Mouse (Mus musculus): ENCODE measurements at regions not wholly inside any gene's neighbourhood (a gene's known extent, or its start where the extent isn't known, plus 50 kb on each side); places are given as distances from the start of the nearest gene placed in this dataset.

DNA sequence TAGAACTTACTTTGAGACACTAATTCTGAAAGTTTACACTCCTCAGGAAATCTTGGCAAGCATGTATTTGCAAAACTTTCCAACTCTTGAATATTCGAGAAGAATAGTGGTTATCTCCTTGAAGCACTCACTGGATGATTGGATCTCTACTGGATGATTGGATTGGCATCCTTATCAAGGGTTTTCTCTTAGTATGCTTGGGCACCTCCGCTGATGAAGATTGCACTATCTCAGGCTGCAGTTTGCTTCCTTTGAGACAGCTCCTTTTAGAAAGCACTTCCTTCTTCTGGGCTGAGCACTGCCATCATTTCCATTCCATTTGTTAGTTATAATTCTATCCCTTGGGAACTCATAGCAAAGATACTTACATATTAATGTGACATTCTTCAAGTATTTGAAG lies 503.2 kb downstream of the Gsdmc2 start:
- WGBS: 79% methylated on average over 2 of the region's 2 CpGs
- no peak for DNase-seq (ENCODE audit: low spot score)
- Histone ChIP-seq H3K9me3 (ENCODE audit: control insufficient read depth, low read length) (0 out of 2 replicates have a peak, but pooled peaks cover 3% of the 10 kb centered on the region), H3K9ac (ENCODE audit: low read depth, low read length) (no peak overlapping the region), H3K4me2 (ENCODE audit: low read depth, low read length) (no peak overlapping the region), H3K27me3 (replicated peaks; ENCODE audit: control insufficient read depth, insufficient read depth, low read length) (no peaks in the 10 kb centered on the region), H3K4me1 (ENCODE audit: control insufficient read depth, insufficient read depth, low read length) (peaks cover 13% of the 10 kb centered on the region), H3K36me3 (ENCODE audit: control insufficient read depth, insufficient read depth, low read length) (no peaks in the 10 kb centered on the region), H3K27ac (replicated peaks; ENCODE audit: low read depth, low read length) (no peak overlapping the region), H3K4me3 (ENCODE audit: low read depth, low read length) (no peak overlapping the region)
- ATAC-seq (ENCODE audit: low read depth): no peak

DNA sequence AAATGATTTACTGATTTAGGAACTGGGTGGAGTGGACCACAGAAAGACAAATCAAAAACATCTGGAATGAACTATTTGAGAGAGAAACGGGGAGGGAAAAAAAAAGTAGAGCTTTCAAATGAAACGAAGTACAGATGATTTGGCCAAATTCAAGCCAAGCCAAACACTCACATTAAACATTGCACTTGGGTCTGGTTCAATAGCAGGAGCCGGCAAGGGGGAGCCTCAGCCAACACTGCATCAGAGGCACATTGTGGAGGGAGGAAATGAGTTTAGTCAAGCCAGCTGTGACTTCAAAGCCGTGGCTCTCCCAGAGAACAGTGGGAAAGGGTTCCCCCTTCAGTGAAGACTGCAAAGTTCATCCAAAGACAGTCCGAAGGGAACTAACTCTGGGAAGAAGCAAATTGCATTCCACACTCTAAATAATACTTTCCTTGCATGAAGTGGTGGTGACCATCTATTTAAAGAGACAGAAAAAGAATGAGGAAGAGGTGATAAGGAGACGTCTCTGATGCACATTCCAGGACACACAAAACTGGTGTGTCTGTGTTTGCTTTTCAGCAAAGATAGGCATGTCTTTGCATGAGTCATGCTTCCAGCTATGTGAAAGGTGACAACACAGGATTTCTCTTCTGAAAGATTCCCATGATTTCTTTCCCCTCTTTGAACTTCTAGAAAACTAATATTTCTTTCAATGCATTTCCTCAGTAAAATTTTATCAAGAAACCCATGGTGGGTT lies 504.5 kb downstream of the Gsdmc2 start:
- Histone ChIP-seq H3K4me2 (ENCODE audit: low read depth, low read length) (no peak overlapping the region), H3K4me1 (ENCODE audit: control insufficient read depth, insufficient read depth, low read length) (peaks cover 13% of the 10 kb centered on the region), H3K27me3 (replicated peaks; ENCODE audit: control insufficient read depth, insufficient read depth, low read length) (no peaks in the 10 kb centered on the region), H3K36me3 (ENCODE audit: control insufficient read depth, insufficient read depth, low read length) (no peaks in the 10 kb centered on the region), H3K9ac (ENCODE audit: low read depth, low read length) (no peak overlapping the region), H3K9me3 (ENCODE audit: control insufficient read depth, low read length) (0 out of 2 replicates have a peak, but pooled peaks cover 4% of the 10 kb centered on the region), H3K4me3 (ENCODE audit: low read depth, low read length) (no peak overlapping the region), H3K27ac (replicated peaks; ENCODE audit: low read depth, low read length) (peak overlapping the region; percentile 16; the same call in 1 of the 2 replicates)
- peak; percentile 98 for DNase-seq (ENCODE audit: low spot score)
- ATAC-seq (ENCODE audit: low read depth): peak; percentile 98
- WGBS: 10% methylated on average over 6 of the region's 6 CpGs

DNA sequence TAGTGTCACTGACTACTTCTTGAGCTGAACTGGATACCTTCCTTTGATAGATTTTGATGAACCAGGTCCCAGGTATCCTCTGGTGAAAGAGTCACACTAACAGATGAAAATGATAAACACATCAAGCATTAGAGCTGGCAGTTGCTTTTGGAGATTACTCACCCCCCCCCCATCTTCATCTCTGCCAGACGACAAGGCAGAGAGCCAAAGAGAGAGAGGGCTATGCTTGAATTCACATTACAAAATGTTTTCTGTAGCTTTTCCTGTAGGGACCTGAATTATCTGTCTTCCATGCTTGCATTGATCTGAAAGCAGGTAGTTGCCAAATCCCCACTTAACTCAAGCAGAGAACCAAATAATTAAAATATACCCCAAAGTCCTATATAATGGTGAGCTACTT lies 525.3 kb downstream of the Gsdmc2 start:
- ATAC-seq (ENCODE audit: low read depth) (0 out of 2 replicates have a peak, but pooled peaks have one; percentile 18), DNase-seq (ENCODE audit: low spot score) (peak; percentile 17)
- Histone ChIP-seq H3K27me3 (replicated peaks; ENCODE audit: control insufficient read depth, insufficient read depth, low read length) (no peaks in the 10 kb centered on the region), H3K9ac (ENCODE audit: low read depth, low read length) (no peak overlapping the region), H3K36me3 (ENCODE audit: control insufficient read depth, insufficient read depth, low read length) (no peaks in the 10 kb centered on the region), H3K9me3 (ENCODE audit: control insufficient read depth, low read length) (no peaks in the 10 kb centered on the region), H3K4me1 (ENCODE audit: control insufficient read depth, insufficient read depth, low read length) (no peaks in the 10 kb centered on the region), H3K4me3 (ENCODE audit: low read depth, low read length) (no peak overlapping the region), H3K27ac (replicated peaks; ENCODE audit: low read depth, low read length) (no peak overlapping the region), H3K4me2 (ENCODE audit: low read depth, low read length) (no peak overlapping the region)
- 36% methylated on average over 1 of the region's 1 CpGs for WGBS

DNA sequence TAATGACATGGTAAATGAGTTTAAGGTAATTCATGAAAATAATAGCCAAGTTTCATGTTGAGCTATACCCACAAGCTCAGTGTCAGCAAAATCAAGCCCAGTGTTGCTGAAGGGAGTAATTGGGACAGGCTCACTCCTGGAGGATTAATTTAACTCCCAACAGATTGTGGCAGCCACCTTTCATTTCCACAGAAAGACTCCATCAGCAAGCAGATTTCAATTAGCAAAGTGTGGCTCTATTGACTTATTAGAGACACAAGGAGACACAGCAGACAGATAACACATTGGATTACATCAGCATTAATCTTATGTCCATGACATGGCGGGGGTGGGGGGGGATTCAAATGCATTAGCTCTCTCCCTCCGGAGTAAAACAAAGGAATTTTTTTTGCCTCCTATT lies 534.6 kb downstream of the Gsdmc2 start:
- H3K27ac ChIP-seq (replicated peaks; ENCODE audit: low read depth, low read length): no peak overlapping the region
- H3K9ac ChIP-seq (ENCODE audit: low read depth, low read length): no peak overlapping the region
- H3K36me3 ChIP-seq (ENCODE audit: control insufficient read depth, insufficient read depth, low read length): no peaks in the 10 kb centered on the region
- no peak for DNase-seq (ENCODE audit: low spot score)
- no peaks in the 10 kb centered on the region for H3K27me3 ChIP-seq (replicated peaks; ENCODE audit: control insufficient read depth, insufficient read depth, low read length)
- no peaks in the 10 kb centered on the region for H3K4me1 ChIP-seq (ENCODE audit: control insufficient read depth, insufficient read depth, low read length)
- no peak overlapping the region for H3K4me3 ChIP-seq (ENCODE audit: low read depth, low read length)
- H3K4me2 ChIP-seq (ENCODE audit: low read depth, low read length): no peak overlapping the region
- no peaks in the 10 kb centered on the region for H3K9me3 ChIP-seq (ENCODE audit: control insufficient read depth, low read length)
- no peak for ATAC-seq (ENCODE audit: low read depth)
- WGBS: 74% methylated on average over 2 of the region's 2 CpGs

DNA sequence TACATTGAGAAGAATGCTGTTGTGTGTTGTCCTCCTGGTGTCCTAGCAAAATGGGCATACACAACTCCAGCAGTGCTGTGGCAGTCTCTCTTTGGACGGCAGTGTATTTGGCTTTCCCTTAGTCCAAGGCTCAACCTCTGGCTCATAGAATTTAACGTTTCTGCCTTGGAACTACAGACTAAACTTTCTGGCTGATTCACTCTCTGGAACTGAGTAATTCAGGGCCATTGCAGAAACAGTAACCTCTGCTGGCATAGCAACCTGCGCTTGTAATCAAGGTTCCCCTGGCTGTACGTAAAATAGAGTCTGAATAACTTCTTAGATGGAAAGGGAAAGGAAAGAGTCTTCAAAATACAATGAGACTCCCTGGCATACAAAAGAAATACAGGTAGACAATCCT lies 545.7 kb downstream of the Gsdmc2 start:
- no peak for DNase-seq (ENCODE audit: low spot score)
- H3K4me1 ChIP-seq (ENCODE audit: control insufficient read depth, insufficient read depth, low read length): peaks cover 2% of the 10 kb centered on the region; the same call in 1 of the 2 replicates
- no peaks in the 10 kb centered on the region for H3K9me3 ChIP-seq (ENCODE audit: control insufficient read depth, low read length)
- H3K27me3 ChIP-seq (replicated peaks; ENCODE audit: control insufficient read depth, insufficient read depth, low read length): no peaks in the 10 kb centered on the region
- no peak overlapping the region for H3K27ac ChIP-seq (replicated peaks; ENCODE audit: low read depth, low read length)
- no peaks in the 10 kb centered on the region for H3K36me3 ChIP-seq (ENCODE audit: control insufficient read depth, insufficient read depth, low read length)
- no peak overlapping the region for H3K4me3 ChIP-seq (ENCODE audit: low read depth, low read length)
- ATAC-seq (ENCODE audit: low read depth): no peak
- H3K4me2 ChIP-seq (ENCODE audit: low read depth, low read length): no peak overlapping the region
- WGBS: 79% methylated on average over 4 of the region's 4 CpGs
- no peak overlapping the region for H3K9ac ChIP-seq (ENCODE audit: low read depth, low read length)

DNA sequence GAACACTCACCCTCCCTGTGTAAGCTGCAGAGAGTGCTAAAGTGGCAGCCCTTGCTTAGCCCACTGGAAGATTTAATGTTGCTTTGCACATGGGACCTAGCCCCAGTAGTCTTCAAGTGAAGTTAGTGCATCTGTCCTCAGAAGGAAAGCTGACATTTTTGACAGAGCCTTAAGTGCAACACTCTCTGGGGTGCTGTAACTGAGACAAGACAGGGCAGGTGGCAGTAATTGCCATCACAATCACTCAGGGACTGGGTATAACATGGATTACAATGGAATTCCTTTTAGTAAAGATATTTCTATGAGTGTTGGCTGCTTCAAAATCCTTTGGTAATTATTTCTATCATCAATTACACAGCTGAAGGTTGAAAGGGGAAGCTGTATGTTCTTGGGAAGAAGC lies 556.4 kb downstream of the Gsdmc2 start:
- no peak overlapping the region for H3K4me3 ChIP-seq (ENCODE audit: low read depth, low read length)
- H3K4me1 ChIP-seq (ENCODE audit: control insufficient read depth, insufficient read depth, low read length): no peaks in the 10 kb centered on the region
- H3K27ac ChIP-seq (replicated peaks; ENCODE audit: low read depth, low read length): no peak overlapping the region
- H3K9ac ChIP-seq (ENCODE audit: low read depth, low read length): no peak overlapping the region
- H3K36me3 ChIP-seq (ENCODE audit: control insufficient read depth, insufficient read depth, low read length): no peaks in the 10 kb centered on the region
- DNase-seq (ENCODE audit: low spot score) (peak; percentile 76), ATAC-seq (ENCODE audit: low read depth) (peak; percentile 79)
- H3K9me3 ChIP-seq (ENCODE audit: control insufficient read depth, low read length): no peaks in the 10 kb centered on the region
- H3K4me2 ChIP-seq (ENCODE audit: low read depth, low read length): no peak overlapping the region
- no peaks in the 10 kb centered on the region for H3K27me3 ChIP-seq (replicated peaks; ENCODE audit: control insufficient read depth, insufficient read depth, low read length)

DNA sequence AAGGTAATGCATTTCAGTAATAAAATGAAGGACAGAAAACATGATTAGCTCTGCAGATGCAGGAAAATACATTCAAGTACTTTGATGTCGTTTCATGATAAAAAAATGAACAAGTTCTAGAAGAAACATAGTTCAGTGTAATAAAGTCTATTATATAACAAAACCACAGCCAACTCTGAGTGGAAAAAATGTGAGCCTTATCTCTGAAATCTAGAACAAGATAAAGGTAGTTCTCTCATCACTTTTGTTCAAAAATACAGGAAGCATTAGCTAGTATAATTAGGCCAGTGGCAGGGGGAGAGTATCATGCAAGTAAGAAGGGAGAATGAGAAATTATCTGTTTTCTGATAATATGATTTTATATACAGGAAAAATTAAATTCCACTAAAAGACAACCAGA lies 559.0 kb downstream of the Gsdmc2 start:
- DNase-seq (ENCODE audit: low spot score): no peak
- Histone ChIP-seq H3K4me3 (ENCODE audit: low read depth, low read length) (no peak overlapping the region), H3K4me2 (ENCODE audit: low read depth, low read length) (no peak overlapping the region), H3K4me1 (ENCODE audit: control insufficient read depth, insufficient read depth, low read length) (no peaks in the 10 kb centered on the region), H3K27ac (replicated peaks; ENCODE audit: low read depth, low read length) (no peak overlapping the region), H3K27me3 (replicated peaks; ENCODE audit: control insufficient read depth, insufficient read depth, low read length) (no peaks in the 10 kb centered on the region), H3K36me3 (ENCODE audit: control insufficient read depth, insufficient read depth, low read length) (no peaks in the 10 kb centered on the region), H3K9ac (ENCODE audit: low read depth, low read length) (no peak overlapping the region), H3K9me3 (ENCODE audit: control insufficient read depth, low read length) (no peaks in the 10 kb centered on the region)
- ATAC-seq (ENCODE audit: low read depth): no peak
- WGBS: 74% methylated on average over 1 of the region's 1 CpGs

DNA sequence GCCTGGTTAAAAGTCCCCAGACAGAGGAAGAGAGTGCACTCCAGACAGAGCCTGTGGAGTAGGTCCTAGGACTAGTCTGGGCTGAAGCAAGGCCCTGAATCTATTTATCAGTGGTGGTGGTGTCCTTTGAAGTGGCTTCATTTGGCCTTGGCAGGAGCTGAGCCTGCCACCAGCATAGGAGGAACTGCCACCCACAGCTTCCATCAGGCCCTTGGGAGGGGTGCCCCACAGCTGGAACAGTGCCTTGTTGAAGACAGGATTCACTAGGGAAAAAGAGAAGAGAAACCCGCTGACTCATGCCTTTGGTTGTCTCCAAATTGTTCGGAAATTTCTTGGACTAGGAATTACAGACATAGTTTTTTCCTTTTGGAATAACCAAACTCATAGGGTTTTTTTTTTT lies 574.6 kb downstream of the Gsdmc2 start:
- WGBS: 78% methylated on average over 2 of the region's 2 CpGs
- no peaks in the 10 kb centered on the region for H3K36me3 ChIP-seq (ENCODE audit: control insufficient read depth, insufficient read depth, low read length)
- H3K9me3 ChIP-seq (ENCODE audit: control insufficient read depth, low read length): no peaks in the 10 kb centered on the region
- H3K4me3 ChIP-seq (ENCODE audit: low read depth, low read length): no peak overlapping the region
- H3K4me1 ChIP-seq (ENCODE audit: control insufficient read depth, insufficient read depth, low read length): no peaks in the 10 kb centered on the region
- H3K4me2 ChIP-seq (ENCODE audit: low read depth, low read length): no peak overlapping the region
- no peaks in the 10 kb centered on the region for H3K27me3 ChIP-seq (replicated peaks; ENCODE audit: control insufficient read depth, insufficient read depth, low read length)
- ATAC-seq (ENCODE audit: low read depth): no peak
- no peak overlapping the region for H3K27ac ChIP-seq (replicated peaks; ENCODE audit: low read depth, low read length)
- no peak overlapping the region for H3K9ac ChIP-seq (ENCODE audit: low read depth, low read length)
- DNase-seq (ENCODE audit: low spot score): peak; percentile 32

DNA sequence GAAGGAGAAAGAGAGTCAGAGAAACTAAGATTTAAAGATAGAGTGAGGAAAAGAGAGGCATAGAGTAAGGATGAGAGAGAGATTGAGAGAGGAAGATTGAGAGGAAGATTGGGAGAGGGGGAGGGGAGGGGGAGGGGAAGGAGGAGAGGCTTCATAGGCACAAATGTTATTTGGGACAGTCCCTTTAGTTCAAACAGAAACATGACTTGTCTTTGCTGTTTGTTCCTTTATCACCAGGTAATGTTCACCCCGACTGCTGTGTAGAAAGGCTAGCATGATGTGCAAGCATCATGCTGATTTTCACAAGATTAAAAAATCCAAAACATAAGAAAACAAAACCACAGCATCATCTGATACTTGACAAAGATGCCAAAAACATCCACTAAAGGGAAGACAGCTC lies 579.1 kb downstream of the Gsdmc2 start:
- ATAC-seq (ENCODE audit: low read depth): no peak
- Histone ChIP-seq H3K9ac (ENCODE audit: low read depth, low read length) (no peak overlapping the region), H3K4me3 (ENCODE audit: low read depth, low read length) (no peak overlapping the region), H3K9me3 (ENCODE audit: control insufficient read depth, low read length) (no peaks in the 10 kb centered on the region), H3K27ac (replicated peaks; ENCODE audit: low read depth, low read length) (no peak overlapping the region), H3K4me1 (ENCODE audit: control insufficient read depth, insufficient read depth, low read length) (no peaks in the 10 kb centered on the region), H3K27me3 (replicated peaks; ENCODE audit: control insufficient read depth, insufficient read depth, low read length) (no peaks in the 10 kb centered on the region), H3K36me3 (ENCODE audit: control insufficient read depth, insufficient read depth, low read length) (no peaks in the 10 kb centered on the region), H3K4me2 (ENCODE audit: low read depth, low read length) (no peak overlapping the region)
- DNase-seq (ENCODE audit: low spot score): no peak
- WGBS: 82% methylated on average over 1 of the region's 1 CpGs
